Mouse (Mus musculus) embryonic facial prominence, embryonic 13.5 days (tissue): ENCODE results near the gene 1700003F12Rik. TPM values are rescaled to one million over a fixed set of nuclear protein-coding genes. Genes with fewer than 3 reads are reported as not detected.
A peak's percentile ranks its signal among the peaks of the same experiment; 100 is the strongest.

Experiments used
- ATAC-seq: fragments of 200-750 bp; cut with Nextera tagmentation; 2 replicates; pipeline ENCODE4 v1.8.0; 2017; ENCODE audit warnings: low read depth; ENCODE audit not compliant: insufficient number of reproducible peaks, insufficient read depth, low FRiP score, low TSS enrichment
- H3K27ac ChIP-seq: fragments of 300-500 bp; sonication (generic); 2 replicates; pipeline ENCODE4 v1.5.1; 2015; ENCODE audit warnings: moderate library complexity, mild to moderate bottlenecking, inconsistent platforms
- H3K27me3 ChIP-seq: fragments of 300-500 bp; sonication (generic); 2 replicates; pipeline ENCODE4 v1.6.1; 2015; ENCODE audit warnings: mild to moderate bottlenecking, inconsistent platforms
- H3K36me3 ChIP-seq: fragments of 300-500 bp; sonication (generic); 2 replicates; pipeline ENCODE4 v1.6.1; 2015; ENCODE audit warnings: mild to moderate bottlenecking, inconsistent platforms
- H3K4me1 ChIP-seq: fragments of 300-500 bp; sonication (generic); 2 replicates; pipeline ENCODE4 v1.6.1; 2015; ENCODE audit warnings: inconsistent platforms
- H3K4me2 ChIP-seq: fragments of 300-500 bp; sonication (generic); 2 replicates; pipeline ENCODE4 v1.6.1; 2015; ENCODE audit warnings: moderate library complexity, mild to moderate bottlenecking, inconsistent platforms
- H3K4me3 ChIP-seq: fragments of 300-500 bp; sonication (generic); 2 replicates; pipeline ENCODE4 v1.5.1; 2015; ENCODE audit warnings: mild to moderate bottlenecking, inconsistent platforms
- H3K9ac ChIP-seq: fragments of 300-500 bp; sonication (generic); 2 replicates; pipeline ENCODE4 v1.6.1; 2015; ENCODE audit warnings: mild to moderate bottlenecking, inconsistent platforms
- H3K9me3 ChIP-seq: fragments of 300-500 bp; sonication (generic); 2 replicates; pipeline ENCODE4 v1.6.1; 2016; ENCODE audit warnings: inconsistent platforms
- WGBS: fragments of 180-500 bp; shearing (Covaris S2); methylation state at CpG from one replicate; pipeline ENCODE4 v1.1.7; 2015; ENCODE audit warnings: mixed read lengths; 5-methylcytosine and 5-hydroxymethylcytosine counted together
- polyA plus RNA-seq: library from polyadenylated mRNA; unstranded; fragments of >200 nt; fragmentation: Nextera tagmentation; extraction: Ambion mirVana; gene quantifications from 2 replicates; pipeline ENCODE4 v1.2.1, GENCODE M21; 2015

The 1700003F12Rik gene
- polyA plus RNA-seq, 1 experiment from 2014 or later = 1.6 TPM

- no peaks in the 10 kb centered on the region for H3K9me3 ChIP-seq
- H3K27me3 ChIP-seq = no peaks in the 10 kb centered on the region
- 95% methylated on average over 1 of the region's 1 CpGs for WGBS
- ATAC-seq = no peak
- H3K36me3 ChIP-seq = peaks cover 1% of the 10 kb centered on the region
- no peak overlapping the region for H3K27ac ChIP-seq
- no peak overlapping the region for H3K9ac ChIP-seq
- no peak overlapping the region for H3K4me3 ChIP-seq
- peaks cover 28% of the 10 kb centered on the region for H3K4me1 ChIP-seq
- H3K4me2 ChIP-seq = no peak overlapping the region
Measured at GRCm38 (mm10) chr2:154581421-154581820, 34.5 kb downstream of the 1700003F12Rik start.

GRCm38 (mm10) chr2:154583906-154584872, 37.3 kb downstream of the 1700003F12Rik start:
- no peaks in the 10 kb centered on the region for H3K27me3 ChIP-seq
- peak overlapping the region; percentile 72 for H3K27ac ChIP-seq
- ATAC-seq = peak; percentile 45; the same call in 1 of the 2 replicates
- no peak overlapping the region for H3K4me2 ChIP-seq
- peaks cover 28% of the 10 kb centered on the region for H3K4me1 ChIP-seq
- no peaks in the 10 kb centered on the region for H3K9me3 ChIP-seq
- 59% methylated on average over 15 of the region's 15 CpGs for WGBS
- no peak overlapping the region for H3K4me3 ChIP-seq
- H3K36me3 ChIP-seq = peaks cover 16% of the 10 kb centered on the region
- H3K9ac ChIP-seq = no peak overlapping the region

- ATAC-seq = no peak
- Histone ChIP-seq H3K9ac (no peak overlapping the region), H3K4me2 (no peak overlapping the region), H3K27me3 (no peaks in the 10 kb centered on the region), H3K4me1 (peaks cover 28% of the 10 kb centered on the region), H3K36me3 (peaks cover 16% of the 10 kb centered on the region), H3K27ac (no peak overlapping the region), H3K9me3 (no peaks in the 10 kb centered on the region), H3K4me3 (no peak overlapping the region)
- 67% methylated on average over 17 of the region's 17 CpGs for WGBS
Measured at GRCm38 (mm10) chr2:154584931-154585601, 38.2 kb downstream of the 1700003F12Rik start.

GRCm38 (mm10) chr2:154586405-154586804, 39.5 kb downstream of the 1700003F12Rik start:
- no peak for ATAC-seq
- Histone ChIP-seq H3K36me3 (peaks cover 16% of the 10 kb centered on the region), H3K27ac (no peak overlapping the region), H3K4me2 (no peak overlapping the region), H3K4me1 (peaks cover 28% of the 10 kb centered on the region), H3K4me3 (no peak overlapping the region), H3K9me3 (no peaks in the 10 kb centered on the region), H3K9ac (no peak overlapping the region), H3K27me3 (no peaks in the 10 kb centered on the region)
- 76% methylated on average over 5 of the region's 5 CpGs for WGBS

- 78% methylated on average over 4 of the region's 4 CpGs for WGBS
- H3K4me3 ChIP-seq = no peak overlapping the region
- H3K4me1 ChIP-seq = peaks cover 20% of the 10 kb centered on the region
- H3K9me3 ChIP-seq = no peaks in the 10 kb centered on the region
- no peak for ATAC-seq
- peaks cover 28% of the 10 kb centered on the region for H3K36me3 ChIP-seq
- H3K27me3 ChIP-seq = no peaks in the 10 kb centered on the region
- H3K9ac ChIP-seq = no peak overlapping the region
- H3K4me2 ChIP-seq = no peak overlapping the region
- no peak overlapping the region for H3K27ac ChIP-seq
Measured at GRCm38 (mm10) chr2:154589051-154589450, 42.2 kb downstream of the 1700003F12Rik start.

GRCm38 (mm10) chr2:154591239-154591638, 44.4 kb downstream of the 1700003F12Rik start:
- no peak overlapping the region for H3K27ac ChIP-seq
- peaks cover 46% of the 10 kb centered on the region for H3K36me3 ChIP-seq
- WGBS = 83% methylated on average over 3 of the region's 3 CpGs
- H3K4me3 ChIP-seq = no peak overlapping the region
- no peak overlapping the region for H3K9ac ChIP-seq
- no peak overlapping the region for H3K4me2 ChIP-seq
- H3K9me3 ChIP-seq = no peaks in the 10 kb centered on the region
- H3K27me3 ChIP-seq = no peaks in the 10 kb centered on the region
- ATAC-seq = no peak
- H3K4me1 ChIP-seq = no peaks in the 10 kb centered on the region

GRCm38 (mm10) chr2:154593025-154593424, 46.1 kb downstream of the 1700003F12Rik start:
- no peak overlapping the region for H3K9ac ChIP-seq
- H3K4me3 ChIP-seq = no peak overlapping the region
- no peak for ATAC-seq
- H3K27me3 ChIP-seq = no peaks in the 10 kb centered on the region
- no peak overlapping the region for H3K4me2 ChIP-seq
- 63% methylated on average over 3 of the region's 3 CpGs for WGBS
- no peaks in the 10 kb centered on the region for H3K4me1 ChIP-seq
- H3K9me3 ChIP-seq = no peaks in the 10 kb centered on the region
- H3K36me3 ChIP-seq = peaks cover 30% of the 10 kb centered on the region
- no peak overlapping the region for H3K27ac ChIP-seq

- Histone ChIP-seq H3K9ac (no peak overlapping the region), H3K36me3 (peaks cover 30% of the 10 kb centered on the region), H3K27ac (no peak overlapping the region), H3K4me3 (no peak overlapping the region), H3K27me3 (no peaks in the 10 kb centered on the region), H3K9me3 (no peaks in the 10 kb centered on the region), H3K4me1 (no peaks in the 10 kb centered on the region), H3K4me2 (no peak overlapping the region)
- ATAC-seq = no peak
- WGBS = 77% methylated on average over 5 of the region's 5 CpGs
Measured at GRCm38 (mm10) chr2:154595775-154596174, 48.9 kb downstream of the 1700003F12Rik start.

- Histone ChIP-seq H3K9ac (no peak overlapping the region), H3K9me3 (no peaks in the 10 kb centered on the region), H3K4me3 (no peak overlapping the region), H3K4me2 (no peak overlapping the region), H3K27ac (no peak overlapping the region), H3K36me3 (peaks cover 30% of the 10 kb centered on the region), H3K27me3 (no peaks in the 10 kb centered on the region), H3K4me1 (0 out of 2 replicates have a peak, but pooled peaks cover under 1% of the 10 kb centered on the region)
- ATAC-seq = no peak
- WGBS = 89% methylated on average over 3 of the region's 3 CpGs
Measured at GRCm38 (mm10) chr2:154597399-154597798, 50.5 kb downstream of the 1700003F12Rik start.
